Mouse (Mus musculus): ENCODE data around the gene Hirip3. TPM values are rescaled to one million over a fixed set of nuclear protein-coding genes. Genes with fewer than 3 reads are reported as not detected.

Hirip3 gene
- total RNA-seq, 2 experiments from 2014 or later = 10.3 to 13.8 TPM

GRCm38 (mm10) chr7:126851192-126851591 is 10.6 kb upstream of the Hirip3 start:
- DNase-seq = no peak
- intact Hi-C loops (cut with DNase I) = no loop called here

GRCm38 (mm10) chr7:126853454-126853853 is 8.3 kb upstream of the Hirip3 start:
- intact Hi-C loops (cut with DNase I) = no loop called here
- DNase-seq = no peak

- no peak for DNase-seq
- intact Hi-C loops (cut with DNase I) = no loop called here
Measured at GRCm38 (mm10) chr7:126855641-126856040, 6.1 kb upstream of the Hirip3 start.

- no peak for DNase-seq
- intact Hi-C loops (cut with DNase I) = no loop called here
Measured at GRCm38 (mm10) chr7:126856741-126857420, 4.9 kb upstream of the Hirip3 start.

GRCm38 (mm10) chr7:126860987-126861386 is 785 bp upstream of the Hirip3 start:
- no peak for DNase-seq
- intact Hi-C loops (cut with DNase I) = no loop called here

- DNase-seq = peak; percentile 95 to 97
- intact Hi-C loops (cut with DNase I) = loop anchor here (1.0 kb wide), 1 partner anchor 19 kb away; no protein-coding TSS in a partner anchor
Measured at GRCm38 (mm10) chr7:126862147-126862784, 494 bp downstream of the Hirip3 start, which contains the start of gene Ino80e. TSS of gene Ino80e (minus strand) at chr7:126862377.

- no peak for DNase-seq
- intact Hi-C loops (cut with DNase I) = no loop called here
Measured at GRCm38 (mm10) chr7:126863791-126864190, 2.0 kb downstream of the Hirip3 start.

- no peak for DNase-seq
- intact Hi-C loops (cut with DNase I) = no loop called here
Measured at GRCm38 (mm10) chr7:126867534-126867933, 5.8 kb downstream of the Hirip3 start.

GRCm38 (mm10) chr7:126868003-126868402 is 6.2 kb downstream of the Hirip3 start:
- intact Hi-C loops (cut with DNase I) = no loop called here
- DNase-seq = no peak

- intact Hi-C loops (cut with DNase I) = no loop called here
- no peak for DNase-seq
Measured at GRCm38 (mm10) chr7:126869780-126870519, 8.2 kb downstream of the Hirip3 start.

- intact Hi-C loops (cut with DNase I) = no loop called here
- no peak for DNase-seq
Measured at GRCm38 (mm10) chr7:126870520-126870891, 8.7 kb downstream of the Hirip3 start.

GRCm38 (mm10) chr7:126877239-126877638 is 15.5 kb downstream of the Hirip3 start:
- no peak for DNase-seq
- intact Hi-C loops (cut with DNase I) = no loop called here

GRCm38 (mm10) chr7:126881040-126881439 is 19.3 kb downstream of the Hirip3 start:
- DNase-seq = peak; percentile 39 to 56
- intact Hi-C loops (cut with DNase I) = loop anchor here (1.0 kb wide), 1 partner anchor 19 kb away; the partner anchor contains the start of gene Ino80e

GRCm38 (mm10) chr7:126883731-126884181 is 22.0 kb downstream of the Hirip3 start:
- intact Hi-C loops (cut with DNase I) = no loop called here
- peak; percentile 33 to 52 for DNase-seq

- intact Hi-C loops (cut with DNase I) = loop anchor here (5.0 kb wide), 2 partner anchors 43 to 52 kb away; partner anchors contain the start of genes 4930451I11Rik and Kctd13
- DNase-seq = peak; percentile 98
Measured at GRCm38 (mm10) chr7:126884286-126885164, 22.8 kb downstream of the Hirip3 start, which contains the start of gene Taok2. TSS of gene Taok2 (minus strand) at chr7:126884703.

GRCm38 (mm10) chr7:126887281-126887680 is 25.5 kb downstream of the Hirip3 start:
- DNase-seq = no peak
- intact Hi-C loops (cut with DNase I) = loop anchor here (5.0 kb wide), 2 partner anchors 40 to 55 kb away; partner anchors contain the start of genes 4930451I11Rik and Kctd13

- DNase-seq = no peak
- intact Hi-C loops (cut with DNase I) = loop anchor here (5.0 kb wide), 2 partner anchors 38 to 57 kb away; partner anchors contain the start of genes 4930451I11Rik and Kctd13
Measured at GRCm38 (mm10) chr7:126888852-126889251, 27.1 kb downstream of the Hirip3 start.

- peak in 1 of 2 experiments; percentile 20 for DNase-seq
- intact Hi-C loops (cut with DNase I) = no loop called here
Measured at GRCm38 (mm10) chr7:126896912-126897311, 35.1 kb downstream of the Hirip3 start.

GRCm38 (mm10) chr7:126897390-126898101 is 35.8 kb downstream of the Hirip3 start:
- intact Hi-C loops (cut with DNase I) = no loop called here
- peak; percentile 50 to 58 for DNase-seq
